Mouse (Mus musculus) spleen, adult 2 months (tissue): ENCODE measurements around the gene Nrsn2.

Experiments
- CTCF ChIP-seq: fragments of 200-500 bp; IDR thresholded peaks from 2 replicates; pipeline ENCODE4 v1.5.1; 2011; ENCODE audit warnings: mild to moderate bottlenecking, inconsistent platforms; ENCODE audit not compliant: insufficient read depth, insufficient read length, insufficient replicate concordance; ENCODE audit errors: extremely low read depth
- POLR2A ChIP-seq: fragments of 200-500 bp; IDR thresholded peaks from 2 replicates; pipeline ENCODE4 v1.6.1; 2011; ENCODE audit warnings: low read depth, low read length, inconsistent platforms

DNA sequence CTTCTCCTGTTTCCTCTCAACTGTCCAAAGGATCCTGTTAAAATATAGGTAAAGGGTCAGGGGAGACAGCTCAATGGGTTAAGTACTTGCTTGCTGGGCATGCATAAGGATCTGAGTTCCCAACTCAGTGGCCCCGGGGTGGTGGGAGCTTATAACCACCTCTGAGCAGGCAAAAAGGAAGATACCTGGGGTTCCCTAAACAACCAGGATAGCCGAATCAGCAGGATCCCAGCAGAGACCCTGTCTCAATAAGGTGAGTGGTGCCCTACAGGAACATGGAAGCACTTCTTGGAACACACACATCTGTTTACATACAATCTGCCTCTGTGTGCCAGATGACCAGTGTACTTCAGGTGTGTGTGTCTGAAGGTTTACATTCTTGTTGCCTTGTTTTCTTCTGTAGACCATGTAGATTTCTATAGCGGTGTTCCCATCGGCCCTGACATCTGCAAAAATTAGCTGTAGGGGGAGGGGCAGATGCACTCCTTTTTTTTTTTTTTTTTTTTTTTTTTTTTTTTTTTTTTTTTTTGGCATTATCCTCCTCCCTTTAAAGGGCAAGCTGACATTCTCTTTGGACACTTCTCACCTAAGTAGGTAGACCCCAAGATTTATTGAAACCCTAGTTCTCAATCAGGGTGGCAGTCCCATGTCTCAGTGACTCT is 43.0 kb downstream of the Nrsn2 start:
- no peak for TF ChIP-seq CTCF
- no peak for TF ChIP-seq POLR2A
